Mouse (Mus musculus) hindbrain, embryonic 16.5 days (tissue): ENCODE measurements around the gene 0610040J01Rik. TPM values are rescaled to one million over a fixed set of nuclear protein-coding genes. Genes with fewer than 3 reads are reported as not detected.

Source experiments
- ATAC-seq: fragments of 200-750 bp; cut with Nextera tagmentation; 2 replicates; pipeline ENCODE4 v1.8.0; 2017; ENCODE audit warnings: moderate TSS enrichment, moderate library complexity
- H3K27ac ChIP-seq: fragments of 300-500 bp; sonication (generic); 2 replicates; pipeline ENCODE4 v1.5.1; 2014; ENCODE audit warnings: low read depth, mild to moderate bottlenecking, control low read depth, low read length, moderate library complexity
- H3K27me3 ChIP-seq: fragments of 300-500 bp; sonication (generic); replicated peaks from 2 replicates; pipeline ENCODE4 v1.6.1; 2014; ENCODE audit warnings: low read length; ENCODE audit not compliant: control insufficient read depth, insufficient read depth
- H3K36me3 ChIP-seq: fragments of 300-500 bp; sonication (generic); 2 replicates; pipeline ENCODE4 v1.6.1; 2014; ENCODE audit warnings: mild to moderate bottlenecking, low read length, moderate library complexity, mixed read lengths; ENCODE audit not compliant: control insufficient read depth, insufficient read depth
- H3K4me1 ChIP-seq: fragments of 300-500 bp; sonication (generic); 2 replicates; pipeline ENCODE4 v1.6.1; 2014; ENCODE audit warnings: low read depth, low read length; ENCODE audit not compliant: control insufficient read depth, insufficient read depth
- H3K4me2 ChIP-seq: fragments of 300-500 bp; sonication (generic); 2 replicates; pipeline ENCODE4 v1.6.1; 2014; ENCODE audit warnings: mild to moderate bottlenecking, low read length, control low read depth, moderate library complexity
- H3K4me3 ChIP-seq: fragments of 300-500 bp; sonication (generic); 2 replicates; pipeline ENCODE4 v1.5.1; 2014; ENCODE audit warnings: mild to moderate bottlenecking, low read length, control low read depth, moderate library complexity
- H3K9ac ChIP-seq: fragments of 300-500 bp; sonication (generic); 2 replicates; pipeline ENCODE4 v1.6.1; 2014; ENCODE audit warnings: low read depth, mild to moderate bottlenecking, control low read depth, low read length, moderate library complexity
- H3K9me3 ChIP-seq: fragments of 300-500 bp; sonication (generic); 2 replicates; pipeline ENCODE4 v1.6.1; 2014; ENCODE audit warnings: mild to moderate bottlenecking, low read length, moderate library complexity; ENCODE audit not compliant: control insufficient read depth
- WGBS: fragments of 180-500 bp; shearing (Covaris S2); extraction: QIAGEN DNeasy Blood & Tissue Kit; methylation state at CpG from one replicate; pipeline ENCODE4 v1.1.7; 2014; 5-methylcytosine and 5-hydroxymethylcytosine counted together
- polyA plus RNA-seq: library from polyadenylated mRNA; unstranded; fragments of >200 nt; fragmentation: Nextera tagmentation; extraction: Ambion mirVana; gene quantifications from 2 replicates; pipeline ENCODE4 v1.2.1, GENCODE M21; 2015

Gene 0610040J01Rik
- polyA plus RNA-seq, 1 experiment from 2014 or later = 3.6 TPM

GRCm38 (mm10) chr5:63816643-63817042 is 4.5 kb downstream of the 0610040J01Rik start:
- no peaks in the 10 kb centered on the region for H3K36me3 ChIP-seq
- H3K27ac ChIP-seq = no peak overlapping the region
- H3K27me3 ChIP-seq = no peaks in the 10 kb centered on the region; the same call in 1 of the 2 replicates
- H3K9me3 ChIP-seq = peaks cover 2% of the 10 kb centered on the region
- no peak overlapping the region for H3K4me3 ChIP-seq
- H3K4me2 ChIP-seq = no peak overlapping the region
- 91% methylated on average over 7 of the region's 7 CpGs for WGBS
- peaks cover 4% of the 10 kb centered on the region; the same call in 1 of the 2 replicates for H3K4me1 ChIP-seq
- no peak for ATAC-seq
- H3K9ac ChIP-seq = no peak overlapping the region

- Histone ChIP-seq H3K4me2 (no peak overlapping the region), H3K27ac (no peak overlapping the region), H3K27me3 (no peaks in the 10 kb centered on the region; the same call in 1 of the 2 replicates), H3K36me3 (no peaks in the 10 kb centered on the region), H3K9ac (no peak overlapping the region), H3K4me3 (no peak overlapping the region), H3K9me3 (no peaks in the 10 kb centered on the region), H3K4me1 (peaks cover 3% of the 10 kb centered on the region; the same call in 1 of the 2 replicates)
- 78% methylated on average over 5 of the region's 5 CpGs for WGBS
- ATAC-seq = no peak
Observed at GRCm38 (mm10) chr5:63817270-63817669, 5.1 kb downstream of the 0610040J01Rik start.

GRCm38 (mm10) chr5:63818975-63819374 is 6.8 kb downstream of the 0610040J01Rik start:
- H3K36me3 ChIP-seq = no peaks in the 10 kb centered on the region
- no peak overlapping the region for H3K4me3 ChIP-seq
- WGBS = 53% methylated on average over 4 of the region's 4 CpGs
- H3K9me3 ChIP-seq = no peaks in the 10 kb centered on the region
- no peaks in the 10 kb centered on the region for H3K27me3 ChIP-seq
- no peak overlapping the region for H3K27ac ChIP-seq
- no peak for ATAC-seq
- no peaks in the 10 kb centered on the region for H3K4me1 ChIP-seq
- no peak overlapping the region for H3K4me2 ChIP-seq
- H3K9ac ChIP-seq = no peak overlapping the region

- no peaks in the 10 kb centered on the region for H3K27me3 ChIP-seq
- H3K9me3 ChIP-seq = no peaks in the 10 kb centered on the region
- H3K4me1 ChIP-seq = no peaks in the 10 kb centered on the region
- no peak overlapping the region for H3K9ac ChIP-seq
- H3K27ac ChIP-seq = no peak overlapping the region
- ATAC-seq = no peak
- no peaks in the 10 kb centered on the region for H3K36me3 ChIP-seq
- 83% methylated on average over 6 of the region's 6 CpGs for WGBS
- H3K4me3 ChIP-seq = no peak overlapping the region
- no peak overlapping the region for H3K4me2 ChIP-seq
Observed at GRCm38 (mm10) chr5:63819519-63819918, 7.4 kb downstream of the 0610040J01Rik start.

GRCm38 (mm10) chr5:63821176-63821575 is 9.0 kb downstream of the 0610040J01Rik start:
- Histone ChIP-seq H3K9ac (no peak overlapping the region), H3K27ac (no peak overlapping the region), H3K9me3 (no peaks in the 10 kb centered on the region), H3K4me3 (no peak overlapping the region), H3K27me3 (no peaks in the 10 kb centered on the region), H3K4me2 (no peak overlapping the region), H3K4me1 (no peaks in the 10 kb centered on the region), H3K36me3 (no peaks in the 10 kb centered on the region)
- ATAC-seq = no peak
- 92% methylated on average over 5 of the region's 5 CpGs for WGBS

- Histone ChIP-seq H3K4me2 (no peak overlapping the region), H3K4me1 (no peaks in the 10 kb centered on the region), H3K27ac (no peak overlapping the region), H3K9ac (no peak overlapping the region), H3K9me3 (no peaks in the 10 kb centered on the region), H3K4me3 (no peak overlapping the region), H3K27me3 (no peaks in the 10 kb centered on the region), H3K36me3 (no peaks in the 10 kb centered on the region)
- 82% methylated on average over 8 of the region's 8 CpGs for WGBS
- ATAC-seq = no peak
Observed at GRCm38 (mm10) chr5:63821860-63822259, 9.7 kb downstream of the 0610040J01Rik start.

GRCm38 (mm10) chr5:63823362-63824332 is 11.5 kb downstream of the 0610040J01Rik start:
- Histone ChIP-seq H3K9ac (no peak overlapping the region), H3K4me2 (no peak overlapping the region), H3K4me1 (no peaks in the 10 kb centered on the region), H3K36me3 (no peaks in the 10 kb centered on the region), H3K4me3 (no peak overlapping the region), H3K27ac (no peak overlapping the region), H3K9me3 (no peaks in the 10 kb centered on the region), H3K27me3 (no peaks in the 10 kb centered on the region)
- no peak for ATAC-seq
- WGBS = 76% methylated on average over 10 of the region's 10 CpGs

- ATAC-seq = no peak
- Histone ChIP-seq H3K4me1 (no peaks in the 10 kb centered on the region), H3K9ac (no peak overlapping the region), H3K27ac (no peak overlapping the region), H3K36me3 (no peaks in the 10 kb centered on the region), H3K27me3 (no peaks in the 10 kb centered on the region), H3K4me2 (no peak overlapping the region), H3K4me3 (no peak overlapping the region), H3K9me3 (no peaks in the 10 kb centered on the region)
- WGBS = 85% methylated on average over 8 of the region's 8 CpGs
Observed at GRCm38 (mm10) chr5:63824599-63825350, 12.6 kb downstream of the 0610040J01Rik start.

GRCm38 (mm10) chr5:63825881-63826280 is 13.7 kb downstream of the 0610040J01Rik start:
- ATAC-seq = no peak

More at GRCm38 (mm10) chr5:63825881-63826280, 13.7 kb downstream of the 0610040J01Rik start:
- Histone ChIP-seq H3K4me2 (no peak overlapping the region), H3K9me3 (no peaks in the 10 kb centered on the region), H3K36me3 (no peaks in the 10 kb centered on the region), H3K9ac (no peak overlapping the region), H3K27ac (no peak overlapping the region), H3K4me3 (no peak overlapping the region), H3K27me3 (no peaks in the 10 kb centered on the region), H3K4me1 (no peaks in the 10 kb centered on the region)
- 80% methylated on average over 5 of the region's 5 CpGs for WGBS
